Mouse (Mus musculus) retina, postnatal 7 days (tissue): Measurements from ENCODE around the gene Hhat.

Experiments used
- DNase-seq: peaks from one replicate; pipeline ENCODE4 v3.0.0-alpha.2; 2012; ENCODE audit warnings: low read depth, low spot score

Hhat gene

GRCm38 (mm10) chr1:192744880-192745239 lies 26.2 kb downstream of the Hhat start:
- DNase-seq = no peak

- no peak for DNase-seq
Observed at GRCm38 (mm10) chr1:192742394-192743251, 28.4 kb downstream of the Hhat start.

GRCm38 (mm10) chr1:192741896-192742295 lies 29.1 kb downstream of the Hhat start:
- no peak for DNase-seq

DNA sequence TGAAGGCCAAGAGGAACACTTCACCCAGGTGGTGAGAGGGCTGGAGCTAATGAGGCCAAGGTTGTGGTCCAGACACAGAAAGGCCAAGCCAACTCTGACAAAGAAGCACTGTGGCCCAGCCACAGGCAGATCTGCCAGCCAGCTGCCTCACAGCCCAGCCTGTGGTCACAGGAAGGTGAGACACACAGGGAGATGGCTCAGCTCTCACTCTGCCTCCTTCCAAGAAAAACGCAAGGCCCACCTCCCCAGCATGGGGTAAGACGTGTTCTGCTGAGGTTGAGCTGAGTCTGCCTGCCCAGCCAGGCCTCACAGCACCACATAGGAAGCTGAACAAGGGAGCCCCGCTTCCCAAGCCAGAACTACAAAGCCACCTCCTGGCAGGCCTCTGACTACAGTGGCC lies 34.5 kb downstream of the Hhat start:
- no peak for DNase-seq

GRCm38 (mm10) chr1:192736002-192736426 lies 35.0 kb downstream of the Hhat start:
- no peak for DNase-seq

DNA sequence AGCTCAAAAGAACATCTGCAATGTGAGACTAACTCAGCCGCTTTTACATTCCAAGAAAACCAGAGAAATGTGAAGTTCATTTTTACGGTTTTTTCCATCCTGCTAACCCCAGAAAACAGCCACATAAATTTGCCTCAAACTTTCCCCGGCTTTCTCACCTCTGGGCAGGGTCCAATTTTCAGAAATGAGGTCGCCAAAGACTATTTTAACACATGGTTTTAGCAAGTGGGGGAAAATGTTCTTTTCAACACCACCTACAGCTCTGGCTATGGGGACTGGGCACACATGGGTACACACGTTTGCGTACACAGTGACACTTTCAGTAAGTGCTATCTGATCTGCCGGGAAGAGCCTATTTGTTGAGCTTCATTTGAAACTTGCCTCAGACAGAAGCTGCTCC lies 40.5 kb downstream of the Hhat start:
- DNase-seq = no peak

- peak; percentile 49 for DNase-seq
Observed at GRCm38 (mm10) chr1:192726996-192727624, 43.9 kb downstream of the Hhat start.

DNA sequence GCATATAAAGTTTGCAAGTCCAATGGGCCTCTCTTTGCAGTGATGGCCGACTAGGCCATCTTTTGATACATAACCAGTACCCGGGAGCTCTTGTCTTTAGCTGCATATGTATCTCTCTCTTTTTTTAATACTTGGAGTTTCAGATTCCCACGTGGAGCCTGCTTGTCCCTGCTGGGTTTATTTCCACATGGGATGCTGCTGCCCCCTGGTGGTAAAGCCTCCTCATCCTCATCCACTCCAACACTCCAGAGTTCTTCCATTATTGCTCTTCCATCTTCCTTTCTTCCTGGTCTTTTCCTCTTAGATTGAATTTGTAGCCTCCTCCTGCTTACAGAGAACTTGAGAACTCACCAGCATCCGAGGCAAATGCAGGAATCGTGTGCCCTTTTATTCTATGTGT lies 48.9 kb downstream of the Hhat start:
- DNase-seq = peak; percentile 53

DNA sequence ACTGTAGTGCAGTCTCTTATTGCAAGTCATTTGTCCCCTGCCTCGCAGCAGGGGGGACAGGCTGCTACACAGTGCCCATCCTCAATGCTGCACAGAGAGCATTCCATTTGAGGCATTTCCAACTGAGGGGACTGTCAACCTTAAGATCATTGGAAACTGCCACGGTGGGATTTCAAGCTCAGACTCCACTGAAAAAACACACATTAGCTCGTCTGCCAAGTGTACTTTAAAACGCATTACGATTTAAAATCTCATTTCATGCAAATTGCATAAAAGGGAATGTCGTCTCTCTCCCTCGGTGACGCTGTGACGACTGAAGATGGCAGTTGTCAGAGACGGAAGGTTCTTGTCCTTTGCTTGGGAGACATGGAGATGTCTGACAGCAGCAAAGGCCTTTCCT lies 50.9 kb downstream of the Hhat start:
- DNase-seq = no peak

DNA sequence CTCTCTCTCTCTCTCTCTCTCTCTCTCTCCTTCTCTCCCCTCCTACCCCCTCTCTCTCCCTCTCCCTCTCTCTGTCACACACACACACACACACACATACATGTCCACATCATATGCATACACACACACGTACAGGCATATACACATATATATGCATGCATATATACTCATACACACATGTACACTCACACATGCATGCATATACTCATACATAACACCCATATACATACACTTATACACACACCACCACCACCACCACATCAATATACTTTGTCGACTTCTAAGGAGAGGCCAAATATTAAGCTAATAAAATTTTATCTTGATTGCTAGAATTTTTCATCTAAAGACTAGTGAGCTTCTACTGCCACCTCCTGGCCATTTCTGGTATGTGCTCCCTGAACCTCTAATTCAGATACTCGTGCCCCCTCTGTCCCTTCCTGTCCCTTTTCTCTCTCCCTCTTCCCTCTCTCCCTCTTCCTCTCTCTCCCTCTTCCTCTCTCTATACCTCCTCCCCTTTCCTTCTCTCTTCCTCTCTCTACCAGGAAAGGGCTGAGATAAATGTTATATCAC lies 59.2 kb downstream of the Hhat start:
- peak; percentile 32 for DNase-seq

- no peak for DNase-seq
Observed at GRCm38 (mm10) chr1:192700339-192701073, 70.5 kb downstream of the Hhat start.

- DNase-seq = no peak
Observed at GRCm38 (mm10) chr1:192699101-192699500, 71.9 kb downstream of the Hhat start.

GRCm38 (mm10) chr1:192696371-192696863 lies 74.6 kb downstream of the Hhat start:
- DNase-seq = no peak

GRCm38 (mm10) chr1:192693644-192694043 lies 77.4 kb downstream of the Hhat start:
- DNase-seq = no peak

GRCm38 (mm10) chr1:192692982-192693381 lies 78.0 kb downstream of the Hhat start:
- DNase-seq = no peak

DNA sequence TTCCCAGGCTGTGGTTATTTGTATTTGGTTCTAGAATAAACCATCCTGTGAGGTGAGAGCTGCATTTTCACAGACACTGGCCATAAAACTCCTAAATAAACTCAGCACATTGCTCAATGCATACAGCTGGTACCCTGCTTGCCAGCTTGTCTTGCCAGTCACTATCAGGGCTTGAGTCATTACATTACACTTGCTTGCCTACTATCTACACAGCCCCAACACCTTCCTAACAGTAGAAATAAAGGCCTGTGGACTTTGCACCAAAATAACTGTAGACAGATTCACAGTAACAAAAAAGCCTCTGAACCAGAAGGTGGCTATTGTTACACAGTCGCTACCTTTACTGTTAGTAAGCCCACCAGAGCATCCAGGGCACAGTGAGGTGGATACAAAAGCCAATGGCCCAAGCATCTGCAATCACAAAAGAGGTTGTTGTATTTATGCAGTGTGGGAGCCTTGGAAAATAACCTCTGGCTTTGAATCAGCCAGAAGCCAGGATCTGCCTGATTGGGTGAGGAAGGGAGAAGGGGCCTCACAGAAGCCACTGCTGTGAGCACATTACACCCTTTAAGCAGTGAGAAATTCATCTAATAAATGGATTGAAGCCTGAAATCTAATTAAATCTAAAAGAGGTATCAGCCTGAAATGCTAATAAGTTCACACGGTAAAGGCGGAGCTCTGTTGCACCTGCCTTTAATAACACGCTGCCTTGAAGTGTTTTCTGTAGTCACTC lies 88.6 kb downstream of the Hhat start:
- no peak for DNase-seq

GRCm38 (mm10) chr1:192677236-192677635 lies 93.8 kb downstream of the Hhat start:
- DNase-seq = no peak

DNA sequence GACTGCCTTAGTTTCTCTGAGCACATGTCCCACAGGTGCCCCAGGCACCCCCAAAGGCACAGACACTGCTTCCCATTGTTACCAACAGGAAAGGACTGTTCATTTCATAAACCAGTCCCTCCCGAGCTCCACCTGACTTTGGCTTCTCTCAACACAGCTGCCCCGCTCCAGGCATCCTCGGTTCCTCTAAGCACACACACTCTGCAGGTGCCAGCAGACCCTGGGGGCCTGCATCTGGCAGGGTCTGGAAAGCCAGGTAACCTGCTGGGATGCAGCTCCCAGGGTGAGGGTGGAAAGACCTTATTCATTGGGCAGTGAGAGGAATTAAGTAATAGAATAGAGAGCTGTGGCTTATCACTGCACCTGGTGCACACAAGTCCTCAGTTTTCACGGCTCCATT lies 107.4 kb downstream of the Hhat start:
- no peak for DNase-seq

DNA sequence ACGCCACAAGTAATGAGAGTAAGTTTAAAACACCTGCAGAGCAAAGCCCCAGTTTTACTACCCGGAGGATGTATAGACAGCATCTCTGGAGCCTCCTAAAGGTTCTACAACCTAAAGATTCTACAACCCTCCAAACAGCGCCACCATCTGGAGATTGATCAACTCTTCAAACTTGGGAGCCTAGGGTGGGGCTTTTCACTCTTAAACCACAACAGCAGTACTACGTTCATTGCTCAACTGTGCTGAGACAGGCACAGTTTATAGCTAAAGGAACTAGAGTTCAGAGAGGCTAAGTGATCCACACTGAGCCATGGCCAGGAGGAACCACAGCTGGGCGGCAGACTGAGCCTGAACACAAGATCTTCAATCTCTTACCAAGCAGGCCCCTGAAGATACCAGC lies 107.9 kb downstream of the Hhat start:
- no peak for DNase-seq

- no peak for DNase-seq
Observed at GRCm38 (mm10) chr1:192661612-192662011, 109.4 kb downstream of the Hhat start.

DNA sequence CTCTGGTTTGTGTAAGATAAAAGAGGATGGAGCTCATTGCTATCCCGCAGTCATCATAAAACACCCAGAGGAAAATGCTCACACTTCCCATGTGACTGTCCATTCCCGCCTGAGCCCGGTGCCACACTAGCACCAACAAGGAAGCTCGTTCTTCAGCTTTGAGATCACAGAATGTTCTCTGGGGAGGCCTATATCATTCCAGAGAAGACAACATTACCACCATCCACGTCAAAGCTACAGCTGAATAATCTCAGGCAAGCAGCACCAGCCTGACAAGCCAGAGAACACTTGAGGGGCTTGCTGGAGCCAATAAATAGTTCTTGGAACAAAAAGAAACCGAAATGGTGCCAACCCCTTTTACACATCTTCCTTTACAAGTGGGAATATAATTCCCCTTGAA lies 113.6 kb downstream of the Hhat start:
- no peak for DNase-seq
